Mouse (Mus musculus) heart, postnatal 4 days (tissue): Measurements from ENCODE around the gene Mbtd1. TPM values are rescaled to one million over a fixed set of nuclear protein-coding genes. Genes with fewer than 3 reads are reported as not detected.

Experiments
- DNase-seq: peaks from one replicate; pipeline ENCODE4 v3.0.0; 2021
- total RNA-seq, 2 experiments: library from RNA; stranded (reverse); gene quantifications; 2 replicates each; pipeline ENCODE4 v1.2.3; 2021

The Mbtd1 gene
- total RNA-seq, 2 experiments from 2014 or later: 35.8 to 40.0 TPM

- DNase-seq: peak; percentile 48
Observed at GRCm38 (mm10) chr11:93987625-93988327, 102.1 kb downstream of the Mbtd1 start.

- DNase-seq: peak; percentile 50
Observed at GRCm38 (mm10) chr11:93988328-93989062, 102.8 kb downstream of the Mbtd1 start.

GRCm38 (mm10) chr11:93994531-93994930 lies 108.9 kb downstream of the Mbtd1 start:
- no peak for DNase-seq

GRCm38 (mm10) chr11:93995111-93995719 lies 109.6 kb downstream of the Mbtd1 start:
- peak; percentile 86 for DNase-seq

GRCm38 (mm10) chr11:93995720-93996305 lies 110.2 kb downstream of the Mbtd1 start, which contains the start of gene Spag9:
Gene Spag9, plus strand, starts transcription at chr11:93996091.
- peak; percentile 95 for DNase-seq

Other genes with a start within 250 kb of the Mbtd1 start
- gene Utp18, start 86 bp upstream of the Mbtd1 start, total RNA-seq: 10 to 100 TPM; 17.0 to 17.9 TPM
- 1,000 to 10,000 TPM in 1 of 2 experiments, 100 to 1,000 TPM in 1; 991 to 1,141 TPM for gene Nme2, start 70.4 kb downstream of the Mbtd1 start, total RNA-seq
- gene Gm20390, start 82.4 kb downstream of the Mbtd1 start, total RNA-seq: 10 to 100 TPM; 45.3 to 56.6 TPM
- gene Nme1, start 82.7 kb downstream of the Mbtd1 start, total RNA-seq: 10 to 100 TPM; 32.7 to 37.8 TPM
- 100 to 1,000 TPM; 139 to 146 TPM for gene Spag9, start 110.2 kb downstream of the Mbtd1 start, total RNA-seq